Mouse (Mus musculus) hindbrain, embryonic 13.5 days (tissue): ENCODE measurements around the gene Msrb1. TPM values are rescaled to one million over a fixed set of nuclear protein-coding genes. Genes with fewer than 3 reads are reported as not detected.

ENCODE experiments used
- ATAC-seq: fragments of 200-750 bp; cut with Nextera tagmentation; 2 replicates; pipeline ENCODE4 v1.8.0; 2017; ENCODE audit warnings: moderate TSS enrichment; ENCODE audit not compliant: low FRiP score
- H3K27ac ChIP-seq: fragments of 300-500 bp; sonication (generic); 2 replicates; pipeline ENCODE4 v1.5.1; 2015; ENCODE audit warnings: inconsistent platforms, mild to moderate bottlenecking, moderate library complexity
- H3K27me3 ChIP-seq: fragments of 300-500 bp; sonication (generic); 2 replicates; pipeline ENCODE4 v1.6.1; 2015; ENCODE audit warnings: mild to moderate bottlenecking, inconsistent platforms
- H3K36me3 ChIP-seq: fragments of 300-500 bp; sonication (generic); 2 replicates; pipeline ENCODE4 v1.6.1; 2015; ENCODE audit warnings: mild to moderate bottlenecking, inconsistent platforms
- H3K4me1 ChIP-seq: fragments of 300-500 bp; sonication (generic); replicated peaks from 2 replicates; pipeline ENCODE4 v1.6.1; 2015; ENCODE audit warnings: inconsistent platforms
- H3K4me2 ChIP-seq: fragments of 300-500 bp; sonication (generic); 2 replicates; pipeline ENCODE4 v1.6.1; 2015; ENCODE audit warnings: inconsistent platforms, mild to moderate bottlenecking, moderate library complexity
- H3K4me3 ChIP-seq: fragments of 300-500 bp; sonication (generic); 2 replicates; pipeline ENCODE4 v1.5.1; 2015; ENCODE audit warnings: mild to moderate bottlenecking, inconsistent platforms
- H3K9ac ChIP-seq: fragments of 300-500 bp; sonication (generic); 2 replicates; pipeline ENCODE4 v1.6.1; 2015; ENCODE audit warnings: mild to moderate bottlenecking, inconsistent platforms
- H3K9me3 ChIP-seq: fragments of 300-500 bp; sonication (generic); 2 replicates; pipeline ENCODE4 v1.6.1; 2016; ENCODE audit warnings: inconsistent platforms
- WGBS: fragments of 180-500 bp; shearing (Covaris S2); methylation state at CpG from one replicate; pipeline ENCODE4 v1.1.7; 2015; 5-methylcytosine and 5-hydroxymethylcytosine counted together
- polyA plus RNA-seq: library from polyadenylated mRNA; unstranded; fragments of >200 nt; fragmentation: Nextera tagmentation; extraction: Ambion mirVana; gene quantifications from 2 replicates; pipeline ENCODE4 v1.2.1, GENCODE M21; 2015

The Msrb1 gene
- 20.2 and 24.0 TPM in 2 replicates for polyA plus RNA-seq

- Histone ChIP-seq H3K27ac (peak within 1 kb of the TSS; percentile 73; the same call in 1 of the 2 replicates), H3K9me3 (no peaks in the 10 kb centered on the region), H3K4me1 (peaks cover 27% of the 10 kb centered on the region), H3K4me3 (peak within 1 kb of the TSS; percentile 51), H3K27me3 (0 out of 2 replicates have a peak, but pooled peaks cover 8% of the 10 kb centered on the region), H3K4me2 (peak within 1 kb of the TSS; percentile 68), H3K36me3 (peaks cover 10% of the 10 kb centered on the region; the same call in 1 of the 2 replicates), H3K9ac (peak within 1 kb of the TSS; percentile 69)
- peak; percentile 94 for ATAC-seq
- WGBS: 1% methylated on average over 29 of the region's 29 CpGs
Measured at GRCm38 (mm10) chr17:24736330-24737051, at the start of gene Msrb1. Gene Msrb1, plus strand, starts transcription at chr17:24736642.

- H3K4me1 ChIP-seq: peaks cover 36% of the 10 kb centered on the region
- ATAC-seq: no peak
- peak overlapping the region; percentile 65 for H3K9ac ChIP-seq
- no peaks in the 10 kb centered on the region for H3K9me3 ChIP-seq
- peak overlapping the region; percentile 72 for H3K4me2 ChIP-seq
- no peak overlapping the region for H3K27ac ChIP-seq
- H3K4me3 ChIP-seq: peak overlapping the region; percentile 32
- peaks cover 37% of the 10 kb centered on the region for H3K27me3 ChIP-seq
- WGBS: 2% methylated on average over 25 of the region's 25 CpGs
- peaks cover 18% of the 10 kb centered on the region for H3K36me3 ChIP-seq
Measured at GRCm38 (mm10) chr17:24687146-24687595, 49.3 kb upstream of the Msrb1 start.

- Histone ChIP-seq H3K27ac (no peak overlapping the region), H3K4me3 (peak overlapping the region; percentile 32), H3K4me1 (peaks cover 36% of the 10 kb centered on the region), H3K4me2 (peak overlapping the region; percentile 72), H3K27me3 (peaks cover 37% of the 10 kb centered on the region), H3K9ac (peak overlapping the region; percentile 65), H3K36me3 (peaks cover 18% of the 10 kb centered on the region), H3K9me3 (no peaks in the 10 kb centered on the region)
- WGBS: 20% methylated on average over 23 of the region's 23 CpGs
- ATAC-seq: no peak
Measured at GRCm38 (mm10) chr17:24687599-24687998, 48.8 kb upstream of the Msrb1 start.

GRCm38 (mm10) chr17:24689251-24690081, 47.0 kb upstream of the Msrb1 start, which contains the start of gene Syngr3:
Gene Syngr3, minus strand, starts transcription at chr17:24689955.
- WGBS: 1% methylated on average over 54 of the region's 55 CpGs
- H3K4me3 ChIP-seq: peak within 1 kb of the TSS; percentile 79
- peaks cover 22% of the 10 kb centered on the region for H3K36me3 ChIP-seq
- H3K9ac ChIP-seq: peak within 1 kb of the TSS; percentile 94
- peak; percentile 72 for ATAC-seq
- H3K4me2 ChIP-seq: peak within 1 kb of the TSS; percentile 72
- peaks cover 37% of the 10 kb centered on the region for H3K27me3 ChIP-seq
- peaks cover 40% of the 10 kb centered on the region for H3K4me1 ChIP-seq
- H3K9me3 ChIP-seq: no peaks in the 10 kb centered on the region
- peak within 1 kb of the TSS; percentile 94 for H3K27ac ChIP-seq

GRCm38 (mm10) chr17:24692385-24692784, 44.1 kb upstream of the Msrb1 start:
- peaks cover 16% of the 10 kb centered on the region for H3K36me3 ChIP-seq
- peaks cover 57% of the 10 kb centered on the region for H3K4me1 ChIP-seq
- H3K4me3 ChIP-seq: no peak overlapping the region
- no peak overlapping the region for H3K27ac ChIP-seq
- H3K9me3 ChIP-seq: no peaks in the 10 kb centered on the region
- WGBS: 89% methylated on average over 5 of the region's 5 CpGs
- no peak for ATAC-seq
- no peak overlapping the region for H3K4me2 ChIP-seq
- H3K9ac ChIP-seq: no peak overlapping the region; the same call in 1 of the 2 replicates
- H3K27me3 ChIP-seq: peaks cover 34% of the 10 kb centered on the region

GRCm38 (mm10) chr17:24695326-24696010, 41.0 kb upstream of the Msrb1 start:
- peak; percentile 21 for ATAC-seq
- Histone ChIP-seq H3K9ac (peak overlapping the region; percentile 88), H3K27ac (peak overlapping the region; percentile 90), H3K4me3 (peak overlapping the region; percentile 78), H3K27me3 (peaks cover 18% of the 10 kb centered on the region), H3K36me3 (peaks cover 30% of the 10 kb centered on the region), H3K4me1 (peaks cover 43% of the 10 kb centered on the region), H3K4me2 (peak overlapping the region; percentile 78), H3K9me3 (no peaks in the 10 kb centered on the region)
- WGBS: 7% methylated on average over 51 of the region's 51 CpGs

GRCm38 (mm10) chr17:24696011-24696697, 40.3 kb upstream of the Msrb1 start, which contains the start of the genes Gfer and Noxo1:
Gene Gfer, minus strand, starts transcription at chr17:24696156.
Gene Noxo1, plus strand, starts transcription at chr17:24696234.
- ATAC-seq: peak; percentile 87

GRCm38 (mm10) chr17:24697985-24698384, 38.5 kb upstream of the Msrb1 start:
- H3K9ac ChIP-seq: no peak overlapping the region; the same call in 1 of the 2 replicates
- no peak overlapping the region for H3K27ac ChIP-seq
- 16% methylated on average over 5 of the region's 5 CpGs for WGBS
- no peaks in the 10 kb centered on the region for H3K9me3 ChIP-seq
- no peak overlapping the region for H3K4me2 ChIP-seq
- H3K27me3 ChIP-seq: peaks cover 7% of the 10 kb centered on the region; the same call in 1 of the 2 replicates
- peaks cover 36% of the 10 kb centered on the region for H3K4me1 ChIP-seq
- ATAC-seq: no peak
- peaks cover 44% of the 10 kb centered on the region for H3K36me3 ChIP-seq
- H3K4me3 ChIP-seq: no peak overlapping the region

More at GRCm38 (mm10) chr17:24696011-24696697, 40.3 kb upstream of the Msrb1 start, which contains the start of the genes Gfer and Noxo1:
- Histone ChIP-seq H3K27me3 (peaks cover 11% of the 10 kb centered on the region; the same call in 1 of the 2 replicates), H3K9ac (peak within 1 kb of the TSS; percentile 88), H3K4me2 (peak within 1 kb of the TSS; percentile 78), H3K27ac (peak within 1 kb of the TSS; percentile 90), H3K9me3 (no peaks in the 10 kb centered on the region), H3K4me1 (peaks cover 37% of the 10 kb centered on the region), H3K4me3 (peak within 1 kb of the TSS; percentile 78), H3K36me3 (peaks cover 37% of the 10 kb centered on the region)
- WGBS: under 1% methylated on average over 69 of the region's 76 CpGs

- H3K4me1 ChIP-seq: peaks cover 36% of the 10 kb centered on the region
- no peak overlapping the region; the same call in 1 of the 2 replicates for H3K9ac ChIP-seq
- H3K4me3 ChIP-seq: no peak overlapping the region
- ATAC-seq: no peak
- 66% methylated on average over 9 of the region's 9 CpGs for whole genome bisulfite sequencing
- peaks cover 7% of the 10 kb centered on the region; the same call in 1 of the 2 replicates for H3K27me3 ChIP-seq
- no peaks in the 10 kb centered on the region for H3K9me3 ChIP-seq
- peaks cover 42% of the 10 kb centered on the region for H3K36me3 ChIP-seq
- no peak overlapping the region for H3K27ac ChIP-seq
- no peak overlapping the region for H3K4me2 ChIP-seq
Measured at GRCm38 (mm10) chr17:24698715-24699114, 37.7 kb upstream of the Msrb1 start.

- ATAC-seq: no peak
- WGBS: 82% methylated on average over 2 of the region's 2 CpGs
Measured at GRCm38 (mm10) chr17:24699473-24699872, 37.0 kb upstream of the Msrb1 start.

GRCm38 (mm10) chr17:24701251-24701650, 35.2 kb upstream of the Msrb1 start:
- 94% methylated on average over 9 of the region's 9 CpGs for WGBS
- no peak overlapping the region for H3K4me3 ChIP-seq

More at GRCm38 (mm10) chr17:24699473-24699872, 37.0 kb upstream of the Msrb1 start:
- peaks cover 50% of the 10 kb centered on the region for H3K36me3 ChIP-seq
- no peaks in the 10 kb centered on the region for H3K9me3 ChIP-seq
- H3K4me2 ChIP-seq: no peak overlapping the region
- peaks cover 7% of the 10 kb centered on the region; the same call in 1 of the 2 replicates for H3K27me3 ChIP-seq
- no peak overlapping the region for H3K27ac ChIP-seq
- no peak overlapping the region for H3K4me3 ChIP-seq
- H3K4me1 ChIP-seq: peaks cover 31% of the 10 kb centered on the region
- no peak overlapping the region for H3K9ac ChIP-seq

More at GRCm38 (mm10) chr17:24701251-24701650, 35.2 kb upstream of the Msrb1 start:
- Histone ChIP-seq H3K4me1 (peaks cover 26% of the 10 kb centered on the region), H3K27ac (no peak overlapping the region), H3K27me3 (peaks cover 7% of the 10 kb centered on the region; the same call in 1 of the 2 replicates), H3K36me3 (peaks cover 60% of the 10 kb centered on the region), H3K9ac (no peak overlapping the region), H3K9me3 (no peaks in the 10 kb centered on the region), H3K4me2 (no peak overlapping the region)
- no peak for ATAC-seq
